Mouse (Mus musculus) adipocyte (in vitro differentiated cells): ENCODE results near the gene 0610010F05Rik.

Experiments
- DNase-seq: peaks from one replicate; pipeline ENCODE4 v3.0.0-alpha.2; 2016; ENCODE audit warnings: low spot score

The 0610010F05Rik gene

DNA sequence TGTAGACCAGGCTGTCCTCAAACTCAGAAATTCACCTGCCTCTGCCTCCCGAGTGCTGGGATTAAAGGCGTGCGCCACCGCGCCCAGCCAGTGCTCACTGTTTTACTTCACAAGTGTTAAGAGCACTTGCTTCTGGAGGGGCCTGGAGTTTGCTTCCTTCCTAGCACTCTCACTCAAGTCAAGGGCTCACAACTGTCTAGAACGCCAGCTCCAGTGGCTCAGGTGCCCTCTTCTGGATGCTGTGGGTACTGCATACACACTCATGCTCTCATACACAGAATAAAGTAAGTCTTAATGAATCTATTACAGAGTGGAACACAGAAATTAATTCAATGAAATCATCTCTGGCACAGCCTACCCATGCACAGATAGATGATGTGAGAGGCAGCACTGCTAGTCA lies 67.7 kb downstream of the 0610010F05Rik start:
- DNase-seq: peak; percentile 70

DNA sequence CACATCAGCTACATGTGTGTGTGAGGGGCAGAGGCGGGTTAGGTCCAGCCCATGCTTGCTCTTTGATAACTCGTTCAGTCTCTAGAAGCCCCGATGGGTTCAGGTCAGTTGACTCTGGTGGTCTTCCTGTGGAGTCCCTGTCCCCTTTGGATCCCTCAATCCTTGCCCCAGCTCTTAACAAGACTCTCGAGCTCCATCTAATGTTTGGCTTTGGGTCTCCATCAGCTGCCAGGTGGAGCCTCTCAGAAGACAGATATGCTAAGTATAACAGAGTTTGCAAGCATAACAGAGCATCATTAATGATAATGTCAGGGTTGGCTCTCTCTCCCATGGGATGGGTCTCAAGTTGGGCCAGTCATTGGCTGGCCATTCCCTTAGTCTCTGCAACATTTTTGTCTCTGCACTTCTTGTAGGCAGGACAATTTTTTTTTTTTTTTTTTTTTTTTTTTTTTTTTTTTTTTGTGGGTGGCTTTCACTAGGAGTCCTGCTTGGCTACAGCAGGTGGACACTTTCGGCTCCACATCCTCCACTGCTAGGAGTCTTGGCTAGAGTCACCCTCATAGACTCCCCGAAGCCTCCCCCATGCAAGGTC lies 76.3 kb downstream of the 0610010F05Rik start:
- DNase-seq: no peak

DNA sequence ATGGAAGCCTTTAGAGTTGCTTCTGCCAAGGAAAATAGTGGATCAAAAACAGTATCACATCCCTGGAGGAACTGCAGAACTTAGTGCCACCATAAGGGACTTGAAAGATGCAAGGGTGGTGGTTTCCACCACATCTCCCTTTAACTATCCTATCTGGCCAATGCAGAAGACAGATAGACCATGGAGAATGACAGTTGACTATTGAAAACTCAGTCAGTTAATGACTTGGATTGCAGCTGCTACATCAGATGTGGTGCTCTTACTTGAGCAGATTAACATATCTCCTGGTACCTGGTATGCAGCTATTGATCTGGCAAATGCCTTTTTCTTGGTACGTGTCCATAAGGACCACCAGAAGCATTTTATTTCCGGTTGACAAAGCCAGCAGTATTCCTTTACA lies 96.0 kb downstream of the 0610010F05Rik start:
- no peak for DNase-seq

DNA sequence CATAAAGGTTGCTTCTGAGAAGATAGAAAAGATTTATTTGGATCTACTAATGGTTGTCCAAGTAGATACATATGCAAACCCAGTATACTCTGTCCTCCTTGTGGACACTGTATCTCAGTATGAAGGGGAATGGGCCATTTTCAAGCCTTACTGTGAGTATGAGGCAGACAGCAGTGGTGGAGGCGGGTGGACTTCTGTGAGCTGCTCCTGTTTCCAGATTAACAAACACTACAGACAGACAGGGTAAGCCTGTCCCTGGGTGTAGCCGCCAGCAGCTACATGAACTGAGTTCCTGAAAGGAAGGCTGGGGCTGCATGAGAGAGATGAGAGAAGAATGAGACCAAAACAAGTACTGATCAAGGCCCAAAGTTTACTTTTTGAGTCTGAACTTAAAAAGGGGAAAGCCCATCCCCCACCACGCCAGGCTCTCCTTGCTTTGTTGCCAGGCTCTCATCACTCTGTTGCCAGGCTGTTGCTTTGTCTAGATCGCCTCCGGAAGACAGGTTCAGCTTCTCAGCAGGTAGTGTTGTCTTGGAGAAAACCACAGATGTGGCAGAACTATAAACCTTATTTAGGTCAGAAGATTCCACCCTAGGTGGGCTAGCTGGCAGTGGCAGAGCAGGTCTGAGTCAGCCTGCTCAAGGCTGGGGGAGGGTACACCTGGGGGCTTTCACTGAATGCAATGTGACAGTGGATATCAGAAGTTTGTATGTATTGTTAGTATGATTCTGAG lies 112.8 kb downstream of the 0610010F05Rik start, which contains the start of gene 1700093K21Rik:
1700093K21Rik (minus strand) TSS at position 683 of the 733 bp plus-strand sequence.
- DNase-seq: no peak

DNA sequence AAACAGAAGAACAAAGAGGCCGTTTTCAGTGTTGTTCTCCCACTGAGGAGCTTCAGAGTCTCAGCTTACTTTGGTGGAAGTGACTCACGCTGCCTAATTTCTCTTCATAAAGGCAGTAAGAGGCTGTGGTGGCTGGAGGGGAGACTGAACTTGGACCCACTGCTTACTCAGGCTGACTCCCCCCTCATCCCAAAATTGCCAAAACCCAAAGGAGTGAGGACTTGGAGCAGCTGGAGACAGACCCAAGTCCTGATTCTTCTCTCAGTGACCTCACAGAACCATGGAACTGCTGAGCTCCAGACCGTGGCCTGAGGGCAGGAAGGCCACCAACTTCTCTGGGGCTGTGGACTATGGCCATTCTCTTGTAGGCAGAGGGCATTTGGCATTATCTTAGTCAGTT lies 114.5 kb downstream of the 0610010F05Rik start:
- DNase-seq: no peak

DNA sequence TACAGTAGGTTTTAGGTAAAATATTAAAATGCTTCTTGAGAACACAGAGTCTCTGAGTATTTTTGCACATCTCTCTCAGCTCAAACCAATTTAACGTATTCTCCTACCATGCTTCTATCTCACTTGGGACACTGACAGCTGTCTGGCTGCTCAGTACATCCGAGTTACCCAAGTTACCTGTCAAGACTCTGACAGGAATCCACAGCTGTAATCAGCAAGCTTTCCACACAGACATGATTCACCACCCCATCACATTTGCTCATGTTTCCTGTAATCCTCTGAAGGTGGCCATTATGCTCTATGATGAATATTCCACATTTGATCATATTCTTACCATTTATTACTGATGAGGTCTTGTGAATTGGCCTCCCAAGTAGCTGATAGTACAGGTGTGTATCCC lies 118.1 kb downstream of the 0610010F05Rik start:
- DNase-seq: no peak
